In genomic region chr7:29122821-29123220, GRCm38 (mm10) we compare ENCODE assay signal across 22 mouse cellular contexts. TPM values are rescaled to one million over a fixed set of nuclear protein-coding genes. Genes with fewer than 3 reads are reported as not detected.
"Had no signal": no experiment of that assay in that cellular context is flagged by ENCODE, and none has a peak within 500 bp of the region (broad histone marks: within the 10 kb centered on the region; RNA-seq: fewer than 3 reads in every experiment).

No protein-coding gene starts in this region.

- H3K9me3 ChIP-seq: liver, embryonic 13.5 days; liver, embryonic 15.5 days; lung, embryonic 15.5 days; megakaryocyte, embryonic 14.5 days; neural tube, embryonic 13.5 days; neural tube, embryonic 15.5 days; stomach, embryonic 15.5 days had no signal

- H3K9ac ChIP-seq: liver, embryonic 13.5 days; liver, embryonic 15.5 days; liver, postnatal 0 days; lung, embryonic 15.5 days; neural tube, embryonic 13.5 days; neural tube, embryonic 15.5 days; stomach, embryonic 15.5 days had no signal

- H3K27ac ChIP-seq: liver, embryonic 13.5 days; liver, embryonic 15.5 days; lung, embryonic 15.5 days; macrophage; neural tube, embryonic 13.5 days; neural tube, embryonic 15.5 days; stomach, embryonic 15.5 days; stomach, postnatal 0 days had no signal

- ATAC-seq: liver, postnatal 0 days; lung, postnatal 0 days; midbrain, embryonic 16.5 days had no signal

- H3K4me2 ChIP-seq: liver, embryonic 13.5 days; liver, embryonic 15.5 days; lung, embryonic 15.5 days; midbrain, embryonic 11.5 days; neural tube, embryonic 13.5 days; neural tube, embryonic 15.5 days; stomach, embryonic 15.5 days had no signal

- H3K27me3 ChIP-seq: lung, embryonic 15.5 days; stomach, embryonic 15.5 days had no signal

- DNase-seq: liver, embryonic 13.5 days; liver, postnatal 0 days; lung, adult 2 months; lung, postnatal 14 days; lung, postnatal 36 days; midbrain, embryonic 14.5 days; right cerebral cortex, postnatal 14 days; spleen, adult 18-20 months; thymus, adult 2 months; thymus, postnatal 25 days; thymus, postnatal 4 days had no signal

- H3K4me3 ChIP-seq: liver, embryonic 13.5 days; liver, embryonic 15.5 days; lung, embryonic 15.5 days; megakaryocyte, embryonic 14.5 days; neural tube, embryonic 13.5 days; neural tube, embryonic 15.5 days; stomach, embryonic 15.5 days had no signal

- H3K36me3 ChIP-seq: liver, embryonic 13.5 days; liver, embryonic 15.5 days; lung, embryonic 15.5 days; neural tube, embryonic 13.5 days; neural tube, embryonic 15.5 days; stomach, embryonic 15.5 days had no signal

RNA-seq across cellular contexts. Expression of gene Ggn, which starts 47.2 kb away (rescaled TPM):
- polyA plus RNA-seq: liver, postnatal 0 days had no signal
